In the genomic region with DNA sequence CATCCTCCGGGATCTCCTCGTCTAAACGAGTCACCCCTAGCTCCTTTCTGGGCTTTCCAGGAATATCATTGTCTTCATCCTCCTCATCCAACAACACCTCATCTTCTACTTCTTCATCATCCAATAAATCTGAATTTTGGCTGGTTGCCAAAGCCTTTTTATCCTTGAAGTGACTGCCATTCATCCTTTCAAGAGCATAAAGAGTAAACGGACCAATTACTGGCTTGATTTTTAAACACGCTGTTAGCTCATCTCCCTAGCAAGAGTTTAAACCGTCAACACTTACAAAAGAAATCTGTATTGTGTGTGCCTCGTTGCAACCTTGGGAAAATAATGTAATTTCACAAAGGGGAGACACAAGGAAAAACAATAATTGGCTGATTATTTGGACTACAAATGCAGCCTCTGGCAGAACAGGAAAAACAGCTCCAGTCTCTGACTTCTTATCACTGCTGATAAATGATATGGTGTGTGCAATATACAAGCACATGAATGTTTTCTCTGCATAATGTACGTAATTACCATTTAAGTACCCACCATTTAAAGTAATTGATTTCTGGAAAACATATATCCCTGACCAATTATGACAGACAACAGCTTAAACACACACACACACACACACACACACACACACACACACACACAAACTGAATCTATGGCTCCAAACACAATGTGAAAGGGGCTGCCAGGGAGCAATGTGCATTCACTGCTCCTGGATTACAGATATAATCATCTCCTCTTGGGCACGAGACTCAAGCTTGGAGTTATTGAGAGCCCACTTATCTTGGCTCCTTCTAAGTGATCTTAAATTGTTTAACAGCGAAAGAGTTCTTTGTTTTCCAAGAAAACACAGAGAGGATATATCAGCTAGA, we compare ENCODE assay signal across 27 mouse cellular contexts.
A peak's percentile ranks its signal among the peaks of the same experiment; 100 is the strongest.
DNase-seq lines count a peak whose midpoint lies in the region; ATAC-seq and TF ChIP-seq lines count a peak whose summit lies in the region.
"Had no signal": no experiment of that assay in that cellular context is flagged by ENCODE, and none has a peak within 500 bp of the region (broad histone marks: within the 10 kb centered on the region; RNA-seq: fewer than 3 reads in every experiment).

No protein-coding gene starts in this region.

- H3K4me1 ChIP-seq in lung, embryonic 14.5 days (ENCODE audit: insufficient read depth), result 0 out of 2 replicates have a peak, but pooled peaks cover 4% of the 10 kb centered on the region
- H3K4me1 ChIP-seq in forebrain, embryonic 14.5 days (ENCODE audit: control insufficient read depth, insufficient read depth, low read length), result peaks cover 6% of the 10 kb centered on the region; the same call in 1 of the 2 replicates
- peaks cover 4% of the 10 kb centered on the region; the same call in 1 of the 2 replicates for H3K4me1 ChIP-seq in neural tube, embryonic 14.5 days (ENCODE audit: control insufficient read depth, insufficient read depth, low read length)
- no peaks in the 10 kb centered on the region for H3K4me1 ChIP-seq in embryonic facial prominence, embryonic 10.5 days
- H3K4me1 ChIP-seq: heart, embryonic 10.5 days; limb, embryonic 12.5 days; midbrain, embryonic 10.5 days had no signal

- H3K9me3 ChIP-seq in lung, embryonic 14.5 days (ENCODE audit: low read depth, low read length), result no peaks in the 10 kb centered on the region
- no peaks in the 10 kb centered on the region for H3K9me3 ChIP-seq in forebrain, embryonic 14.5 days (replicated peaks; ENCODE audit: control insufficient read depth, low read length)
- H3K9me3 ChIP-seq in neural tube, embryonic 14.5 days (ENCODE audit: control insufficient read depth, low read length), result no peaks in the 10 kb centered on the region
- H3K9me3 ChIP-seq in embryonic facial prominence, embryonic 10.5 days, result no peaks in the 10 kb centered on the region
- H3K9me3 ChIP-seq: embryonic facial prominence, embryonic 13.5 days; heart, embryonic 10.5 days; limb, embryonic 12.5 days; midbrain, embryonic 10.5 days had no signal

- H3K4me2 ChIP-seq in lung, embryonic 14.5 days, result peak overlapping the region; percentile 4; the same call in 1 of the 2 replicates
- peak overlapping the region; percentile 5; the same call in 1 of the 2 replicates for H3K4me2 ChIP-seq in forebrain, embryonic 14.5 days (ENCODE audit: low read length)
- no peak overlapping the region; the same call in 1 of the 2 replicates for H3K4me2 ChIP-seq in neural tube, embryonic 14.5 days (ENCODE audit: low read depth, low read length)
- H3K4me2 ChIP-seq: embryonic facial prominence, embryonic 13.5 days; limb, embryonic 12.5 days; liver, embryonic 11.5 days had no signal

- no peak overlapping the region for H3K4me3 ChIP-seq in lung, embryonic 14.5 days (ENCODE audit: low read depth, low read length)
- H3K4me3 ChIP-seq in forebrain, embryonic 14.5 days (ENCODE audit: low read depth, low read length), result no peak overlapping the region
- no peak overlapping the region for H3K4me3 ChIP-seq in neural tube, embryonic 14.5 days (ENCODE audit: low read depth, low read length)
- H3K4me3 ChIP-seq in embryonic facial prominence, embryonic 10.5 days, result no peak overlapping the region
- H3K4me3 ChIP-seq: embryonic facial prominence, embryonic 13.5 days; heart, embryonic 10.5 days; layer of hippocampus, adult 2 months; limb, embryonic 12.5 days; midbrain, embryonic 10.5 days had no signal

- intact Hi-C loops in gastrocnemius, postnatal 14 days (cut with DNase I; ENCODE audit: low total_unique reads), result no loop called here

- H3K27ac ChIP-seq in lung, embryonic 14.5 days (ENCODE audit: low read depth), result peak overlapping the region; percentile 36; the same call in 1 of the 2 replicates
- no peak overlapping the region for H3K27ac ChIP-seq in forebrain, embryonic 14.5 days (ENCODE audit: low read depth, low read length)
- no peak overlapping the region for H3K27ac ChIP-seq in neural tube, embryonic 14.5 days (ENCODE audit: low read depth, low read length)
- H3K27ac ChIP-seq in embryonic facial prominence, embryonic 10.5 days (replicated peaks), result no peak overlapping the region
- H3K27ac ChIP-seq: embryonic facial prominence, embryonic 13.5 days; heart, embryonic 10.5 days; layer of hippocampus, adult 2 months; limb, embryonic 12.5 days; macrophage; midbrain, embryonic 10.5 days had no signal

- no peak for TF ChIP-seq POLR2A in brain, embryonic 14.5 days (IDR thresholded peaks at IDR 0.05; ENCODE audit: borderline replicate concordance, extremely low read depth, insufficient read depth, insufficient read length, poor library complexity, severe bottlenecking)

- peak; percentile 77 for DNase-seq in lung, embryonic 14.5 days
- no peak for DNase-seq in lung, postnatal 36 days
- peak; percentile 77 for DNase-seq in brain, embryonic 14.5 days (ENCODE audit: low read depth)
- DNase-seq in forebrain, embryonic 14.5 days (ENCODE audit: low spot score), result peak; percentile 69
- DNase-seq in gastrocnemius, postnatal 14 days, result no peak
- DNase-seq in embryonic facial prominence, embryonic 10.5 days (ENCODE audit: low spot score), result no peak
- DNase-seq: adrenal gland, adult 8-10 months; B cell, adult 2 months; cerebellum, adult 2 months; cerebellum, postnatal 25 days; kidney, postnatal 25 days; lung, adult 2 months; right cerebral cortex, adult 18-20 months; right cerebral cortex, postnatal 4 days; thymus, postnatal 14 days had no signal

- peaks cover 36% of the 10 kb centered on the region for H3K36me3 ChIP-seq in lung, embryonic 14.5 days (ENCODE audit: insufficient read depth)
- no peaks in the 10 kb centered on the region for H3K36me3 ChIP-seq in forebrain, embryonic 14.5 days (ENCODE audit: control insufficient read depth, insufficient read depth, low read length)
- no peaks in the 10 kb centered on the region for H3K36me3 ChIP-seq in neural tube, embryonic 14.5 days (ENCODE audit: control insufficient read depth, insufficient read depth, low read length)
- H3K36me3 ChIP-seq in embryonic facial prominence, embryonic 10.5 days (replicated peaks), result peaks cover 77% of the 10 kb centered on the region
- H3K36me3 ChIP-seq: embryonic facial prominence, embryonic 13.5 days; G1E had no signal

- no peak for TF ChIP-seq CTCF in lung, embryonic 14.5 days (IDR thresholded peaks at IDR 0.05; ENCODE audit: low read depth)
- TF ChIP-seq CTCF in brain, embryonic 14.5 days (IDR thresholded peaks at IDR 0.05; ENCODE audit: borderline replicate concordance, extremely low read depth, insufficient read depth, insufficient read length), result no peak

- peak; percentile 60 for ATAC-seq in lung, embryonic 14.5 days (ENCODE audit: insufficient read depth)
- ATAC-seq in forebrain, embryonic 14.5 days, result peak; percentile 79
- ATAC-seq in neural tube, embryonic 14.5 days (ENCODE audit: low read depth), result peak; percentile 77; the same call in 1 of the 2 replicates
- ATAC-seq: activated CD4-positive, CD25-positive, alpha-beta regulatory T cell, adult 4 months; intestine, postnatal 0 days had no signal

- 39% methylated on average over 10 of the region's 10 CpGs for WGBS in lung, embryonic 14.5 days
- 23% methylated on average over 10 of the region's 10 CpGs for WGBS in forebrain, embryonic 14.5 days
- 51% methylated on average over 10 of the region's 10 CpGs for WGBS in neural tube, embryonic 14.5 days
- WGBS in embryonic facial prominence, embryonic 10.5 days, result 83% methylated on average over 10 of the region's 10 CpGs

- H3K9ac ChIP-seq in lung, embryonic 14.5 days, result no peak overlapping the region
- H3K9ac ChIP-seq in forebrain, embryonic 14.5 days (ENCODE audit: low read length), result peak overlapping the region; percentile 21; the same call in 1 of the 2 replicates
- H3K9ac ChIP-seq in neural tube, embryonic 14.5 days (replicated peaks; ENCODE audit: low read depth, low read length), result no peak overlapping the region
- H3K9ac ChIP-seq: embryonic facial prominence, embryonic 13.5 days; limb, embryonic 12.5 days had no signal

- H3K27me3 ChIP-seq in lung, embryonic 14.5 days (ENCODE audit: insufficient read depth, low read length), result no peaks in the 10 kb centered on the region
- H3K27me3 ChIP-seq in forebrain, embryonic 14.5 days (replicated peaks; ENCODE audit: control insufficient read depth, insufficient read depth, low read length), result no peaks in the 10 kb centered on the region
- no peaks in the 10 kb centered on the region for H3K27me3 ChIP-seq in neural tube, embryonic 14.5 days (ENCODE audit: control insufficient read depth, insufficient read depth, low read length)
- H3K27me3 ChIP-seq in embryonic facial prominence, embryonic 10.5 days (replicated peaks; ENCODE audit: low read depth, poor library complexity, severe bottlenecking), result no peaks in the 10 kb centered on the region
- H3K27me3 ChIP-seq: CH12.LX; embryonic facial prominence, embryonic 13.5 days; limb, embryonic 12.5 days had no signal

Comparison
In these comparisons a context has a peak if more than half of its experiments do, and no peak if none do; other contexts are left out.
1. DNase-seq: peak in lung, embryonic 14.5 days (single experiment), brain, embryonic 14.5 days (single experiment) and forebrain, embryonic 14.5 days (single experiment); none in lung, postnatal 36 days (single experiment), gastrocnemius, postnatal 14 days (single experiment) and embryonic facial prominence, embryonic 10.5 days (single experiment).
2. Peak in every context shown above with its lines, with median percentiles within 50 percentile points of each other: ATAC-seq.